Mouse (Mus musculus) kidney, embryonic 14.5 days (tissue): ENCODE measurements around the gene Gm28845. TPM values are rescaled to one million over a fixed set of nuclear protein-coding genes. Genes with fewer than 3 reads are reported as not detected.

Source experiments
- ATAC-seq: fragments of 200-750 bp; cut with Nextera tagmentation; 2 replicates; pipeline ENCODE4 v1.8.0; 2017; ENCODE audit warnings: moderate number of reproducible peaks, mild to moderate bottlenecking, moderate TSS enrichment, moderate library complexity; ENCODE audit not compliant: low FRiP score, low TSS enrichment
- H3K27ac ChIP-seq: fragments of 300-500 bp; sonication (generic); 2 replicates; pipeline ENCODE4 v1.5.1; 2014; ENCODE audit warnings: low read depth, mild to moderate bottlenecking, low read length, moderate library complexity, mixed read lengths
- H3K27me3 ChIP-seq: fragments of 300-500 bp; sonication (generic); 2 replicates; pipeline ENCODE4 v1.6.1; 2014; ENCODE audit warnings: mild to moderate bottlenecking, low read length; ENCODE audit not compliant: control insufficient read depth, insufficient read depth
- H3K36me3 ChIP-seq: fragments of 300-500 bp; sonication (generic); 2 replicates; pipeline ENCODE4 v1.6.1; 2014; ENCODE audit warnings: low read length, mixed read lengths; ENCODE audit not compliant: control insufficient read depth, insufficient read depth
- H3K4me1 ChIP-seq: fragments of 300-500 bp; sonication (generic); 2 replicates; pipeline ENCODE4 v1.6.1; 2014; ENCODE audit warnings: low read length, mixed read lengths; ENCODE audit not compliant: control insufficient read depth, insufficient read depth
- H3K4me2 ChIP-seq: fragments of 300-500 bp; sonication (generic); replicated peaks from 2 replicates; pipeline ENCODE4 v1.6.1; 2014; ENCODE audit warnings: low read depth, mild to moderate bottlenecking, low read length
- H3K4me3 ChIP-seq: fragments of 300-500 bp; sonication (generic); 2 replicates; pipeline ENCODE4 v1.5.1; 2014; ENCODE audit warnings: mild to moderate bottlenecking, low read length
- H3K9ac ChIP-seq: fragments of 300-500 bp; sonication (generic); 2 replicates; pipeline ENCODE4 v1.6.1; 2014; ENCODE audit warnings: low read depth, mild to moderate bottlenecking, low read length, moderate library complexity
- H3K9me3 ChIP-seq: fragments of 300-500 bp; sonication (generic); 2 replicates; pipeline ENCODE4 v1.6.1; 2016; ENCODE audit warnings: low read length; ENCODE audit not compliant: control insufficient read depth
- WGBS: fragments of 180-500 bp; shearing (Covaris S2); extraction: QIAGEN DNeasy Blood & Tissue Kit; methylation state at CpG from one replicate; pipeline ENCODE4 v1.1.7; 2014; 5-methylcytosine and 5-hydroxymethylcytosine counted together
- polyA plus RNA-seq: library from polyadenylated mRNA; unstranded; fragments of >200 nt; fragmentation: Nextera tagmentation; extraction: Ambion mirVana; gene quantifications from 2 replicates; pipeline ENCODE4 v1.2.1, GENCODE M21; 2014

Gm28845 gene
- polyA plus RNA-seq, 1 experiment from 2014 or later, result not detected

GRCm38 (mm10) chr1:65090370-65090769 is 29.0 kb downstream of the Gm28845 start:
- Histone ChIP-seq H3K4me2 (no peak overlapping the region), H3K27ac (no peak overlapping the region), H3K9me3 (no peaks in the 10 kb centered on the region), H3K36me3 (no peaks in the 10 kb centered on the region), H3K9ac (no peak overlapping the region), H3K4me3 (no peak overlapping the region), H3K4me1 (no peaks in the 10 kb centered on the region), H3K27me3 (no peaks in the 10 kb centered on the region)
- WGBS, result 63% methylated on average over 2 of the region's 2 CpGs
- ATAC-seq, result no peak

- Histone ChIP-seq H3K4me3 (no peak overlapping the region), H3K4me1 (no peaks in the 10 kb centered on the region), H3K36me3 (no peaks in the 10 kb centered on the region), H3K27me3 (no peaks in the 10 kb centered on the region), H3K4me2 (no peak overlapping the region), H3K27ac (no peak overlapping the region), H3K9me3 (no peaks in the 10 kb centered on the region), H3K9ac (no peak overlapping the region)
- ATAC-seq, result no peak
- 66% methylated on average over 6 of the region's 6 CpGs for WGBS
Observed at GRCm38 (mm10) chr1:65088567-65089356, 30.6 kb downstream of the Gm28845 start.

GRCm38 (mm10) chr1:65082188-65082587 is 37.2 kb downstream of the Gm28845 start, which contains the start of gene Crygb:
Gene Crygb, minus strand, starts transcription at chr1:65082288.
- ATAC-seq, result no peak
- Histone ChIP-seq H3K27me3 (no peaks in the 10 kb centered on the region), H3K4me2 (no peak within 1 kb of the TSS), H3K4me3 (no peak within 1 kb of the TSS), H3K27ac (no peak within 1 kb of the TSS), H3K9ac (no peak within 1 kb of the TSS), H3K36me3 (no peaks in the 10 kb centered on the region), H3K9me3 (no peaks in the 10 kb centered on the region), H3K4me1 (no peaks in the 10 kb centered on the region)
- WGBS, result 43% methylated on average over 7 of the region's 7 CpGs

GRCm38 (mm10) chr1:65075607-65076006 is 43.8 kb downstream of the Gm28845 start:
- WGBS, result 24% methylated on average over 5 of the region's 5 CpGs
- Histone ChIP-seq H3K4me1 (no peaks in the 10 kb centered on the region), H3K4me2 (no peak overlapping the region), H3K9me3 (no peaks in the 10 kb centered on the region), H3K27me3 (no peaks in the 10 kb centered on the region), H3K27ac (no peak overlapping the region), H3K9ac (no peak overlapping the region), H3K4me3 (no peak overlapping the region), H3K36me3 (no peaks in the 10 kb centered on the region)
- peak; percentile 57; the same call in 1 of the 2 replicates for ATAC-seq

GRCm38 (mm10) chr1:65073589-65073988 is 45.8 kb downstream of the Gm28845 start, which contains the start of gene Crygc:
Gene Crygc, minus strand, starts transcription at chr1:65073689.
- no peak for ATAC-seq
- H3K27me3 ChIP-seq, result no peaks in the 10 kb centered on the region
- H3K4me1 ChIP-seq, result no peaks in the 10 kb centered on the region
- no peak within 1 kb of the TSS for H3K27ac ChIP-seq
- H3K36me3 ChIP-seq, result no peaks in the 10 kb centered on the region
- no peak within 1 kb of the TSS for H3K9ac ChIP-seq
- no peaks in the 10 kb centered on the region for H3K9me3 ChIP-seq
- H3K4me2 ChIP-seq, result no peak within 1 kb of the TSS
- H3K4me3 ChIP-seq, result no peak within 1 kb of the TSS
- WGBS, result 73% methylated on average over 6 of the region's 6 CpGs

- Histone ChIP-seq H3K27me3 (no peaks in the 10 kb centered on the region), H3K36me3 (no peaks in the 10 kb centered on the region), H3K9me3 (no peaks in the 10 kb centered on the region), H3K4me1 (no peaks in the 10 kb centered on the region), H3K27ac (no peak overlapping the region), H3K9ac (no peak overlapping the region), H3K4me2 (no peak overlapping the region), H3K4me3 (no peak overlapping the region)
- ATAC-seq, result no peak
Observed at GRCm38 (mm10) chr1:65067842-65068241, 51.5 kb downstream of the Gm28845 start.

- WGBS, result 57% methylated on average over 15 of the region's 15 CpGs
Observed at GRCm38 (mm10) chr1:65064201-65064600, 55.2 kb downstream of the Gm28845 start.

GRCm38 (mm10) chr1:65063352-65063751 is 56.0 kb downstream of the Gm28845 start, which contains the start of gene Crygd:
Gene Crygd, minus strand, starts transcription at chr1:65063452.
- Histone ChIP-seq H3K27ac (no peak within 1 kb of the TSS), H3K9me3 (no peaks in the 10 kb centered on the region), H3K4me2 (no peak within 1 kb of the TSS), H3K9ac (no peak within 1 kb of the TSS), H3K36me3 (no peaks in the 10 kb centered on the region), H3K27me3 (no peaks in the 10 kb centered on the region), H3K4me1 (no peaks in the 10 kb centered on the region), H3K4me3 (no peak within 1 kb of the TSS)
- no peak for ATAC-seq
- WGBS, result 95% methylated on average over 8 of the region's 8 CpGs

More at GRCm38 (mm10) chr1:65064201-65064600, 55.2 kb downstream of the Gm28845 start:
- Histone ChIP-seq H3K27ac (no peak overlapping the region), H3K36me3 (no peaks in the 10 kb centered on the region), H3K4me2 (no peak overlapping the region), H3K4me1 (no peaks in the 10 kb centered on the region), H3K4me3 (no peak overlapping the region), H3K27me3 (no peaks in the 10 kb centered on the region), H3K9ac (no peak overlapping the region), H3K9me3 (no peaks in the 10 kb centered on the region)
- no peak for ATAC-seq

GRCm38 (mm10) chr1:65052140-65052539 is 67.2 kb downstream of the Gm28845 start:
- H3K36me3 ChIP-seq, result no peaks in the 10 kb centered on the region
- no peak overlapping the region for H3K9ac ChIP-seq
- no peaks in the 10 kb centered on the region for H3K4me1 ChIP-seq
- no peaks in the 10 kb centered on the region for H3K9me3 ChIP-seq
- no peak for ATAC-seq
- WGBS, result 23% methylated on average over 2 of the region's 2 CpGs
- no peaks in the 10 kb centered on the region for H3K27me3 ChIP-seq
- H3K27ac ChIP-seq, result no peak overlapping the region
- no peak overlapping the region for H3K4me3 ChIP-seq
- H3K4me2 ChIP-seq, result no peak overlapping the region
